Comparison of ENCODE assay signal across 24 mouse cellular contexts in genomic region chr17:75304807-75305420, GRCm38 (mm10).
DNase-seq lines count a peak whose midpoint lies in the region; ATAC-seq and TF ChIP-seq lines count a peak whose summit lies in the region.
"Had no signal": no experiment of that assay in that cellular context is flagged by ENCODE, and none has a peak within 500 bp of the region (broad histone marks: within the 10 kb centered on the region; RNA-seq: fewer than 3 reads in every experiment).

No protein-coding gene starts in this region.

- H3K4me1 ChIP-seq in kidney, embryonic 16.5 days (ENCODE audit: insufficient read depth, low read length) = peaks cover 4% of the 10 kb centered on the region; the same call in 1 of the 2 replicates
- H3K4me1 ChIP-seq in embryonic fibroblast, embryonic 13.5 days (ENCODE audit: control insufficient read depth, insufficient read depth, low read length) = no peaks in the 10 kb centered on the region; the same call in none of the 2 replicates
- H3K4me1 ChIP-seq: hindbrain, embryonic 13.5 days; intestine, embryonic 15.5 days had no signal

- H3K4me3 ChIP-seq in kidney, embryonic 16.5 days (ENCODE audit: low read length) = no peak overlapping the region
- no peak overlapping the region for H3K4me3 ChIP-seq in embryonic fibroblast, embryonic 13.5 days (ENCODE audit: insufficient read depth, low read length)
- H3K4me3 ChIP-seq: embryonic facial prominence, embryonic 12.5 days; forebrain, embryonic 12.5 days; forebrain, embryonic 15.5 days; hindbrain, embryonic 13.5 days; intestine, embryonic 15.5 days had no signal

- peaks cover 23% of the 10 kb centered on the region; the same call in 1 of the 2 replicates for H3K36me3 ChIP-seq in kidney, embryonic 16.5 days (ENCODE audit: insufficient read depth, low read length)
- H3K36me3 ChIP-seq: embryonic facial prominence, embryonic 12.5 days; forebrain, embryonic 12.5 days; forebrain, embryonic 15.5 days; hindbrain, embryonic 13.5 days; intestine, embryonic 15.5 days had no signal

- no peak overlapping the region for H3K9ac ChIP-seq in kidney, embryonic 16.5 days (replicated peaks; ENCODE audit: low read length)
- H3K9ac ChIP-seq: embryonic facial prominence, embryonic 12.5 days; forebrain, embryonic 12.5 days; forebrain, embryonic 15.5 days; hindbrain, embryonic 13.5 days; intestine, embryonic 15.5 days had no signal

- no peak for DNase-seq in kidney, postnatal 25 days
- DNase-seq in NIH3T3 (ENCODE audit: low read depth) = peak; percentile 54
- DNase-seq in right cerebral cortex, adult 2 months (ENCODE audit: low spot score in 2 of 2) = no peak
- DNase-seq in layer of hippocampus, postnatal 25 days (ENCODE audit: extremely low spot score in 1 of 2, low spot score in 1 of 2) = no peak
- DNase-seq: adrenal gland, adult 8-10 months; adrenal gland, postnatal 25 days; cerebellum, adult 11-12 months; cerebellum, adult 8-10 months; cerebellum, postnatal 14 days; gastrocnemius, postnatal 10 days; gastrocnemius, postnatal 36 days; heart, adult 11 months; kidney, adult 11 months had no signal

- H3K4me2 ChIP-seq in kidney, embryonic 16.5 days (replicated peaks; ENCODE audit: low read depth, low read length) = no peak overlapping the region
- H3K4me2 ChIP-seq: embryonic facial prominence, embryonic 12.5 days; forebrain, embryonic 12.5 days; forebrain, embryonic 15.5 days; heart, embryonic 11.5 days; hindbrain, embryonic 13.5 days; intestine, embryonic 15.5 days had no signal

- 0 out of 2 replicates have a peak overlapping the region, but pooled peaks have one; percentile 0 for H3K27ac ChIP-seq in kidney, embryonic 16.5 days (ENCODE audit: low read length)
- H3K27ac ChIP-seq in embryonic fibroblast, embryonic 13.5 days (ENCODE audit: insufficient read depth, low read length) = peak overlapping the region; percentile 78
- H3K27ac ChIP-seq: embryonic facial prominence, embryonic 12.5 days; forebrain, embryonic 12.5 days; forebrain, embryonic 15.5 days; hindbrain, embryonic 13.5 days; intestine, embryonic 15.5 days had no signal

- no peak for TF ChIP-seq POLR2A in embryonic fibroblast, embryonic 13.5 days (IDR thresholded peaks at IDR 0.05; ENCODE audit: low read depth, low read length)

- H3K27me3 ChIP-seq in kidney, embryonic 16.5 days (ENCODE audit: insufficient read depth, low read length) = no peaks in the 10 kb centered on the region
- H3K27me3 ChIP-seq: embryonic facial prominence, embryonic 12.5 days; forebrain, embryonic 12.5 days; forebrain, embryonic 15.5 days; hindbrain, embryonic 13.5 days; intestine, embryonic 15.5 days had no signal

- WGBS in kidney, embryonic 16.5 days = 79% methylated on average over 1 of the region's 1 CpGs

- no peak for ATAC-seq in kidney, embryonic 16.5 days (ENCODE audit: low FRiP score, low TSS enrichment)
- no peak for ATAC-seq in frontal cortex, adult (ENCODE audit: low TSS enrichment)
- ATAC-seq: activated CD4-positive, CD25-positive, alpha-beta regulatory T cell, adult 4 months; forebrain, embryonic 15.5 days; hindbrain, embryonic 16.5 days; intestine, embryonic 15.5 days had no signal

- no peaks in the 10 kb centered on the region for H3K9me3 ChIP-seq in kidney, embryonic 16.5 days (ENCODE audit: low read length)
- H3K9me3 ChIP-seq: embryonic facial prominence, embryonic 12.5 days; forebrain, embryonic 12.5 days; forebrain, embryonic 15.5 days; hindbrain, embryonic 13.5 days; intestine, embryonic 15.5 days had no signal

- TF ChIP-seq CTCF in embryonic fibroblast, embryonic 13.5 days (IDR thresholded peaks at IDR 0.05; ENCODE audit: borderline replicate concordance, insufficient read depth, low read length) = no peak
